Mouse (Mus musculus): Measurements from ENCODE around the gene Mta1. TPM values are rescaled to one million over a fixed set of nuclear protein-coding genes. Genes with fewer than 3 reads are reported as not detected.

The Mta1 gene
- total RNA-seq, 2 experiments from 2014 or later: 129 to 138 TPM

GRCm38 (mm10) chr12:113133260-113133659 is 35.2 kb downstream of the Mta1 start:
- no peak for DNase-seq (ENCODE audit: low spot score in 2 of 2)

GRCm38 (mm10) chr12:113133861-113134403 is 35.9 kb downstream of the Mta1 start:
- no peak for DNase-seq (ENCODE audit: low spot score in 2 of 2)

- DNase-seq (ENCODE audit: low spot score in 2 of 2): no peak
These were observed 36.4 kb downstream of the Mta1 start for GRCm38 (mm10) chr12:113134502-113134901.

GRCm38 (mm10) chr12:113135401-113135800 is 37.3 kb downstream of the Mta1 start:
- DNase-seq (ENCODE audit: low spot score in 2 of 2): no peak

GRCm38 (mm10) chr12:113136492-113137020 is 38.5 kb downstream of the Mta1 start:
- no peak for DNase-seq (ENCODE audit: low spot score in 2 of 2)

GRCm38 (mm10) chr12:113137260-113138213 is 39.5 kb downstream of the Mta1 start:
- no peak for DNase-seq (ENCODE audit: low spot score in 2 of 2)

- no peak for DNase-seq (ENCODE audit: low spot score in 2 of 2)
These were observed 40.2 kb downstream of the Mta1 start for GRCm38 (mm10) chr12:113138291-113138690.

GRCm38 (mm10) chr12:113138901-113139864 is 41.1 kb downstream of the Mta1 start:
- DNase-seq (ENCODE audit: low spot score in 2 of 2): no peak

- DNase-seq (ENCODE audit: low spot score in 2 of 2): peak; percentile 57 to 66
These were observed 42.0 kb downstream of the Mta1 start, which contains the start of gene Crip2 for GRCm38 (mm10) chr12:113139908-113140615. Gene Crip2 (plus strand): TSS chr12:113140236.

GRCm38 (mm10) chr12:113140616-113141411 is 42.7 kb downstream of the Mta1 start:
- peak in 1 of 2 experiments; percentile 34 for DNase-seq (ENCODE audit: low spot score in 2 of 2)

- peak in 1 of 2 experiments; percentile 9 for DNase-seq (ENCODE audit: low spot score in 2 of 2)
These were observed 43.5 kb downstream of the Mta1 start for GRCm38 (mm10) chr12:113141531-113141973.

- DNase-seq (ENCODE audit: low spot score in 2 of 2): peak in 1 of 2 experiments; percentile 30
These were observed 44.2 kb downstream of the Mta1 start for GRCm38 (mm10) chr12:113142021-113142975.

GRCm38 (mm10) chr12:113143164-113143563 is 45.1 kb downstream of the Mta1 start:
- DNase-seq (ENCODE audit: low spot score in 2 of 2): no peak

GRCm38 (mm10) chr12:113144001-113144756 is 46.1 kb downstream of the Mta1 start:
- DNase-seq (ENCODE audit: low spot score in 2 of 2): no peak

GRCm38 (mm10) chr12:113144886-113145285 is 46.8 kb downstream of the Mta1 start:
- DNase-seq (ENCODE audit: low spot score in 2 of 2): no peak

GRCm38 (mm10) chr12:113145591-113145990 is 47.5 kb downstream of the Mta1 start:
- no peak for DNase-seq (ENCODE audit: low spot score in 2 of 2)
